Mouse (Mus musculus) v-Abl transformed pro-B cells (cell line): ENCODE results near the gene Tspan9.

Experiments used
- in situ Hi-C, 2 experiments: fragments of 400-800 bp; cut with MboI; formaldehyde crosslinking; loops; one replicate each; pipeline ENCODE4 v1.15.1; 2025; ENCODE audit not compliant: unreplicated experiment in 2 of 2

The Tspan9 gene

GRCm38 (mm10) chr6:127953071-127953470 lies 190.3 kb downstream of the Tspan9 start:
- in situ Hi-C loops = no loop called here

GRCm38 (mm10) chr6:127949885-127950284 lies 193.5 kb downstream of the Tspan9 start:
- in situ Hi-C loops = loop anchor here in 1 of 2 experiments (10.0 kb wide), 1 partner anchor 395 kb away; no protein-coding TSS in a partner anchor

GRCm38 (mm10) chr6:127948656-127949055 lies 194.7 kb downstream of the Tspan9 start:
- in situ Hi-C loops = loop anchor here in 1 of 2 experiments (10.0 kb wide), 1 partner anchor 394 kb away; no protein-coding TSS in a partner anchor

- in situ Hi-C loops = loop anchor here in 1 of 2 experiments (10.0 kb wide), 1 partner anchor 391 kb away; no protein-coding TSS in a partner anchor
These were observed 197.7 kb downstream of the Tspan9 start for GRCm38 (mm10) chr6:127945725-127946124.

- in situ Hi-C loops = loop anchor here in 1 of 2 experiments (10.0 kb wide), 1 partner anchor 388 kb away; no protein-coding TSS in a partner anchor
These were observed 201.0 kb downstream of the Tspan9 start for GRCm38 (mm10) chr6:127942421-127942820.

GRCm38 (mm10) chr6:127935105-127935504 lies 208.3 kb downstream of the Tspan9 start:
- in situ Hi-C loops = no loop called here

- in situ Hi-C loops = no loop called here
These were observed 209.6 kb downstream of the Tspan9 start for GRCm38 (mm10) chr6:127933841-127934240.

GRCm38 (mm10) chr6:127932697-127933096 lies 210.7 kb downstream of the Tspan9 start:
- in situ Hi-C loops = no loop called here

GRCm38 (mm10) chr6:127928682-127929081 lies 214.7 kb downstream of the Tspan9 start:
- in situ Hi-C loops = no loop called here

- in situ Hi-C loops = no loop called here
These were observed 217.5 kb downstream of the Tspan9 start for GRCm38 (mm10) chr6:127925915-127926314.

- in situ Hi-C loops = loop anchor here in 1 of 2 experiments (25.0 kb wide), 1 partner anchor 387 kb away; no protein-coding TSS in a partner anchor
These were observed 218.6 kb downstream of the Tspan9 start for GRCm38 (mm10) chr6:127924750-127925149.

- in situ Hi-C loops = loop anchor here in 1 of 2 experiments (25.0 kb wide), 1 partner anchor 386 kb away; no protein-coding TSS in a partner anchor
These were observed 220.1 kb downstream of the Tspan9 start for GRCm38 (mm10) chr6:127923296-127923695.

GRCm38 (mm10) chr6:127921996-127922395 lies 221.4 kb downstream of the Tspan9 start:
- in situ Hi-C loops = loop anchor here in 1 of 2 experiments (25.0 kb wide), 1 partner anchor 385 kb away; no protein-coding TSS in a partner anchor

GRCm38 (mm10) chr6:127920652-127921051 lies 222.7 kb downstream of the Tspan9 start:
- in situ Hi-C loops = loop anchor here in 1 of 2 experiments (25.0 kb wide), 1 partner anchor 383 kb away; no protein-coding TSS in a partner anchor

- in situ Hi-C loops = loop anchor here in 1 of 2 experiments (25.0 kb wide), 1 partner anchor 382 kb away; no protein-coding TSS in a partner anchor
These were observed 223.9 kb downstream of the Tspan9 start for GRCm38 (mm10) chr6:127919491-127919890.

GRCm38 (mm10) chr6:127917712-127918111 lies 225.7 kb downstream of the Tspan9 start:
- in situ Hi-C loops = loop anchor here in 1 of 2 experiments (25.0 kb wide), 1 partner anchor 380 kb away; no protein-coding TSS in a partner anchor

- in situ Hi-C loops = loop anchor here in 1 of 2 experiments (25.0 kb wide), 1 partner anchor 380 kb away; no protein-coding TSS in a partner anchor
These were observed 226.4 kb downstream of the Tspan9 start for GRCm38 (mm10) chr6:127916993-127917392.

- in situ Hi-C loops = loop anchor here in 1 of 2 experiments (25.0 kb wide), 1 partner anchor 376 kb away; no protein-coding TSS in a partner anchor
These were observed 230.5 kb downstream of the Tspan9 start for GRCm38 (mm10) chr6:127912938-127913337.

- in situ Hi-C loops = loop anchor here in 1 of 2 experiments (25.0 kb wide), 1 partner anchor 374 kb away; no protein-coding TSS in a partner anchor
These were observed 231.7 kb downstream of the Tspan9 start for GRCm38 (mm10) chr6:127911687-127912086.
